Mouse (Mus musculus) midbrain, embryonic 12.5 days (tissue): ENCODE measurements around the gene Spp1. TPM values are rescaled to one million over a fixed set of nuclear protein-coding genes. Genes with fewer than 3 reads are reported as not detected.
"Not testable (repeated sequence)": the region's sequence is repeated elsewhere in the genome, so short reads cannot be mapped to it uniquely, and the experiment has no call there.

Experiments used
- ATAC-seq: fragments of 200-750 bp; cut with Nextera tagmentation; 2 replicates; pipeline ENCODE4 v1.8.0; 2017; ENCODE audit warnings: low read depth, moderate TSS enrichment, moderate library complexity; ENCODE audit not compliant: low FRiP score
- H3K27ac ChIP-seq: fragments of 300-500 bp; sonication (generic); replicated peaks from 2 replicates; pipeline ENCODE4 v1.5.1; 2016; ENCODE audit warnings: mild to moderate bottlenecking
- H3K27me3 ChIP-seq: fragments of 300-500 bp; sonication (generic); 2 replicates; pipeline ENCODE4 v1.6.1; 2016; ENCODE audit warnings: mild to moderate bottlenecking
- H3K36me3 ChIP-seq: fragments of 300-500 bp; sonication (generic); 2 replicates; pipeline ENCODE4 v1.6.1; 2016
- H3K4me1 ChIP-seq: fragments of 300-500 bp; sonication (generic); 2 replicates; pipeline ENCODE4 v1.6.1; 2016
- H3K4me2 ChIP-seq: fragments of 300-500 bp; sonication (generic); replicated peaks from 2 replicates; pipeline ENCODE4 v1.6.1; 2016; ENCODE audit warnings: mild to moderate bottlenecking, moderate library complexity
- H3K4me3 ChIP-seq: fragments of 300-500 bp; sonication (generic); 2 replicates; pipeline ENCODE4 v1.5.1; 2016; ENCODE audit warnings: mild to moderate bottlenecking
- H3K9ac ChIP-seq: fragments of 300-500 bp; sonication (generic); replicated peaks from 2 replicates; pipeline ENCODE4 v1.6.1; 2016; ENCODE audit warnings: mild to moderate bottlenecking, moderate library complexity
- H3K9me3 ChIP-seq: fragments of 300-500 bp; sonication (generic); 2 replicates; pipeline ENCODE4 v1.6.1; 2016; ENCODE audit warnings: mild to moderate bottlenecking
- WGBS: fragments of 180-500 bp; shearing (Covaris S2); methylation state at CpG from one replicate; pipeline ENCODE4 v1.1.7; 2016; 5-methylcytosine and 5-hydroxymethylcytosine counted together
- polyA plus RNA-seq: library from polyadenylated mRNA; unstranded; fragments of >200 nt; fragmentation: Nextera tagmentation; extraction: Ambion mirVana; gene quantifications from 2 replicates; pipeline ENCODE4 v1.2.1, GENCODE M21; 2016

Gene Spp1
- polyA plus RNA-seq, 1 experiment from 2014 or later: 9.3 TPM

- no peaks in the 10 kb centered on the region for H3K27me3 ChIP-seq
- no peak overlapping the region for H3K9ac ChIP-seq
- WGBS: 61% methylated on average over 6 of the region's 6 CpGs
These were observed 7.5 kb downstream of the Spp1 start for GRCm38 (mm10) chr5:104442396-104442795.

GRCm38 (mm10) chr5:104442850-104443249 is 7.9 kb downstream of the Spp1 start:
- WGBS: 43% methylated on average over 1 of the region's 1 CpGs
- no peak overlapping the region for H3K4me2 ChIP-seq
- H3K4me1 ChIP-seq: no peaks in the 10 kb centered on the region
- H3K27me3 ChIP-seq: no peaks in the 10 kb centered on the region
- no peaks in the 10 kb centered on the region for H3K36me3 ChIP-seq
- H3K9me3 ChIP-seq: no peaks in the 10 kb centered on the region
- no peak for ATAC-seq
- H3K4me3 ChIP-seq: no peak overlapping the region
- no peak overlapping the region for H3K9ac ChIP-seq
- no peak overlapping the region for H3K27ac ChIP-seq

More at GRCm38 (mm10) chr5:104442396-104442795, 7.5 kb downstream of the Spp1 start:
- no peaks in the 10 kb centered on the region for H3K36me3 ChIP-seq
- no peak overlapping the region for H3K4me2 ChIP-seq
- ATAC-seq: no peak
- H3K4me3 ChIP-seq: no peak overlapping the region
- no peaks in the 10 kb centered on the region for H3K4me1 ChIP-seq
- no peak overlapping the region for H3K27ac ChIP-seq
- H3K9me3 ChIP-seq: no peaks in the 10 kb centered on the region

GRCm38 (mm10) chr5:104446156-104446555 is 11.2 kb downstream of the Spp1 start:
- 12% methylated on average over 3 of the region's 3 CpGs for WGBS
- no peaks in the 10 kb centered on the region for H3K27me3 ChIP-seq
- H3K4me3 ChIP-seq: no peak overlapping the region
- peak; percentile 58; the same call in 1 of the 2 replicates for ATAC-seq
- no peaks in the 10 kb centered on the region for H3K36me3 ChIP-seq
- peaks cover 3% of the 10 kb centered on the region; the same call in 1 of the 2 replicates for H3K4me1 ChIP-seq
- no peaks in the 10 kb centered on the region for H3K9me3 ChIP-seq
- no peak overlapping the region for H3K27ac ChIP-seq
- H3K9ac ChIP-seq: no peak overlapping the region
- no peak overlapping the region for H3K4me2 ChIP-seq

GRCm38 (mm10) chr5:104448346-104448745 is 13.4 kb downstream of the Spp1 start:
- H3K27me3 ChIP-seq, H3K36me3 ChIP-seq, H3K4me1 ChIP-seq, H3K9ac ChIP-seq, H3K4me3 ChIP-seq, H3K27ac ChIP-seq, H3K4me2 ChIP-seq, ATAC-seq, H3K9me3 ChIP-seq: not testable (repeated sequence)
- WGBS: 20% methylated on average over 6 of the region's 6 CpGs

- WGBS: 32% methylated on average over 3 of the region's 3 CpGs
- Histone ChIP-seq H3K27me3 (no peaks in the 10 kb centered on the region), H3K4me3 (no peak overlapping the region)
These were observed 14.6 kb downstream of the Spp1 start for GRCm38 (mm10) chr5:104449491-104449890.

GRCm38 (mm10) chr5:104453075-104453474 is 18.2 kb downstream of the Spp1 start:
- peaks cover 3% of the 10 kb centered on the region; the same call in 1 of the 2 replicates for H3K4me1 ChIP-seq
- no peaks in the 10 kb centered on the region for H3K27me3 ChIP-seq
- H3K27ac ChIP-seq: no peak overlapping the region
- 81% methylated on average over 1 of the region's 1 CpGs for WGBS
- H3K4me3 ChIP-seq: no peak overlapping the region
- ATAC-seq: no peak
- no peak overlapping the region for H3K4me2 ChIP-seq
- no peaks in the 10 kb centered on the region for H3K36me3 ChIP-seq
- H3K9me3 ChIP-seq: no peaks in the 10 kb centered on the region
- no peak overlapping the region for H3K9ac ChIP-seq

More at GRCm38 (mm10) chr5:104449491-104449890, 14.6 kb downstream of the Spp1 start:
- Histone ChIP-seq H3K9me3 (no peaks in the 10 kb centered on the region), H3K4me1 (peaks cover 3% of the 10 kb centered on the region; the same call in 1 of the 2 replicates), H3K9ac (no peak overlapping the region), H3K36me3 (no peaks in the 10 kb centered on the region), H3K4me2 (no peak overlapping the region), H3K27ac (no peak overlapping the region)
- ATAC-seq: no peak

GRCm38 (mm10) chr5:104454564-104454963 is 19.6 kb downstream of the Spp1 start:
- Histone ChIP-seq H3K4me1 (peaks cover 10% of the 10 kb centered on the region), H3K27me3 (no peaks in the 10 kb centered on the region), H3K27ac (no peak overlapping the region), H3K36me3 (no peaks in the 10 kb centered on the region), H3K4me3 (no peak overlapping the region), H3K4me2 (no peak overlapping the region), H3K9ac (no peak overlapping the region), H3K9me3 (no peaks in the 10 kb centered on the region)
- ATAC-seq: no peak
- 91% methylated on average over 6 of the region's 6 CpGs for WGBS

GRCm38 (mm10) chr5:104458832-104459705 is 24.2 kb downstream of the Spp1 start, which contains the start of gene Pkd2:
TSS of gene Pkd2 (plus strand) at chr5:104459450.
- Histone ChIP-seq H3K4me2 (peak within 1 kb of the TSS; percentile 76), H3K9me3 (no peaks in the 10 kb centered on the region), H3K27me3 (no peaks in the 10 kb centered on the region), H3K4me1 (peaks cover 15% of the 10 kb centered on the region), H3K4me3 (peak within 1 kb of the TSS; percentile 76), H3K9ac (peak within 1 kb of the TSS; percentile 95), H3K27ac (peak within 1 kb of the TSS; percentile 87), H3K36me3 (0 out of 2 replicates have a peak, but pooled peaks cover 4% of the 10 kb centered on the region)
- peak; percentile 90 for ATAC-seq
- 15% methylated on average over 34 of the region's 46 CpGs for WGBS

- H3K9me3 ChIP-seq: no peaks in the 10 kb centered on the region
- H3K4me2 ChIP-seq: peak overlapping the region; percentile 76
- peak; percentile 85 for ATAC-seq
- peaks cover 15% of the 10 kb centered on the region for H3K4me1 ChIP-seq
- H3K36me3 ChIP-seq: 0 out of 2 replicates have a peak, but pooled peaks cover 6% of the 10 kb centered on the region
- no peaks in the 10 kb centered on the region for H3K27me3 ChIP-seq
- peak overlapping the region; percentile 76 for H3K4me3 ChIP-seq
- H3K27ac ChIP-seq: peak overlapping the region; percentile 87
- peak overlapping the region; percentile 95 for H3K9ac ChIP-seq
- under 1% methylated on average over 64 of the region's 82 CpGs for WGBS
These were observed 25.0 kb downstream of the Spp1 start for GRCm38 (mm10) chr5:104459706-104460455.

- Histone ChIP-seq H3K9ac (peak overlapping the region; percentile 95; the same call in 1 of the 2 replicates), H3K27ac (peak overlapping the region; percentile 87; the same call in 1 of the 2 replicates), H3K4me3 (peak overlapping the region; percentile 76), H3K4me2 (peak overlapping the region; percentile 76), H3K4me1 (peaks cover 15% of the 10 kb centered on the region), H3K9me3 (no peaks in the 10 kb centered on the region), H3K27me3 (no peaks in the 10 kb centered on the region), H3K36me3 (0 out of 2 replicates have a peak, but pooled peaks cover 11% of the 10 kb centered on the region)
- 46% methylated on average over 3 of the region's 3 CpGs for WGBS
- ATAC-seq: no peak
These were observed 25.5 kb downstream of the Spp1 start for GRCm38 (mm10) chr5:104460456-104460838.

GRCm38 (mm10) chr5:104460856-104461255 is 25.9 kb downstream of the Spp1 start:
- ATAC-seq: no peak
- H3K9me3 ChIP-seq: no peaks in the 10 kb centered on the region
- H3K27ac ChIP-seq: no peak overlapping the region
- H3K27me3 ChIP-seq: no peaks in the 10 kb centered on the region
- WGBS: 65% methylated on average over 6 of the region's 7 CpGs
- peaks cover 12% of the 10 kb centered on the region; the same call in 1 of the 2 replicates for H3K36me3 ChIP-seq
- peak overlapping the region; percentile 76 for H3K4me3 ChIP-seq
- H3K4me2 ChIP-seq: peak overlapping the region; percentile 76
- H3K9ac ChIP-seq: no peak overlapping the region
- peaks cover 15% of the 10 kb centered on the region for H3K4me1 ChIP-seq

GRCm38 (mm10) chr5:104465279-104465678 is 30.4 kb downstream of the Spp1 start:
- Histone ChIP-seq H3K36me3 (peaks cover 35% of the 10 kb centered on the region), H3K9ac (no peak overlapping the region), H3K27me3 (no peaks in the 10 kb centered on the region), H3K9me3 (no peaks in the 10 kb centered on the region), H3K4me1 (peaks cover 8% of the 10 kb centered on the region), H3K4me2 (no peak overlapping the region), H3K4me3 (no peak overlapping the region), H3K27ac (no peak overlapping the region)
- ATAC-seq: no peak
- 89% methylated on average over 8 of the region's 8 CpGs for WGBS
